Mouse (Mus musculus) bone marrow macrophage, adult 2 months (primary cell): ENCODE data around the gene N4bp2. TPM values are rescaled to one million over a fixed set of nuclear protein-coding genes. Genes with fewer than 3 reads are reported as not detected.

Experiments
- H3K27ac ChIP-seq: 2 replicates; pipeline ENCODE4 v1.5.1; 2012; ENCODE audit warnings: low read depth, low read length; ENCODE audit not compliant: insufficient read depth
- H3K4me1 ChIP-seq: 2 replicates; pipeline ENCODE4 v1.6.1; 2012; ENCODE audit warnings: low read length; ENCODE audit not compliant: control insufficient read depth, insufficient read depth
- H3K4me3 ChIP-seq: 2 replicates; pipeline ENCODE4 v1.5.1; 2012; ENCODE audit warnings: mild to moderate bottlenecking, low read length, moderate library complexity; ENCODE audit not compliant: insufficient read depth
- CTCF ChIP-seq: IDR thresholded peaks from 2 replicates; pipeline ENCODE4 v1.5.1; 2012; ENCODE audit warnings: low read depth, mild to moderate bottlenecking, low read length, moderate library complexity
- POLR2A ChIP-seq: IDR thresholded peaks from 2 replicates; pipeline ENCODE4 v1.6.1; 2012; ENCODE audit warnings: mild to moderate bottlenecking, low read depth, low read length, borderline replicate concordance
- polyA plus RNA-seq: library from polyadenylated mRNA; stranded (reverse); fragments of >200 nt; gene quantifications from 2 replicates; pipeline ENCODE4 v1.2.4, GENCODE M21; 2012; ENCODE audit not compliant: missing spikeins, insufficient read depth, insufficient read length

Gene N4bp2
- polyA plus RNA-seq, 1 experiment, result 10.1 TPM

GRCm38 (mm10) chr5:65779401-65780063 lies 16.2 kb downstream of the N4bp2 start:
- peaks cover 9% of the 10 kb centered on the region; the same call in 1 of the 2 replicates for H3K4me1 ChIP-seq
- TF ChIP-seq POLR2A, result no peak
- no peak for TF ChIP-seq CTCF

GRCm38 (mm10) chr5:65781147-65781715 lies 17.9 kb downstream of the N4bp2 start:
- H3K4me3 ChIP-seq, result no peak overlapping the region
- TF ChIP-seq CTCF (no peak), POLR2A (no peak)
- H3K27ac ChIP-seq, result no peak overlapping the region
- H3K4me1 ChIP-seq, result peaks cover 9% of the 10 kb centered on the region; the same call in 1 of the 2 replicates

More at GRCm38 (mm10) chr5:65779401-65780063, 16.2 kb downstream of the N4bp2 start:
- Histone ChIP-seq H3K27ac (no peak overlapping the region), H3K4me3 (no peak overlapping the region)

GRCm38 (mm10) chr5:65781769-65782715 lies 18.7 kb downstream of the N4bp2 start:
- H3K27ac ChIP-seq, result no peak overlapping the region
- no peak overlapping the region for H3K4me3 ChIP-seq
- H3K4me1 ChIP-seq, result peaks cover 3% of the 10 kb centered on the region; the same call in 1 of the 2 replicates
- TF ChIP-seq POLR2A, result no peak
- TF ChIP-seq CTCF, result no peak

GRCm38 (mm10) chr5:65790604-65791225 lies 27.4 kb downstream of the N4bp2 start:
- TF ChIP-seq CTCF, result no peak
- TF ChIP-seq POLR2A, result no peak
- no peak overlapping the region for H3K27ac ChIP-seq
- no peaks in the 10 kb centered on the region for H3K4me1 ChIP-seq
- no peak overlapping the region for H3K4me3 ChIP-seq

- H3K27ac ChIP-seq, result no peak overlapping the region
- no peaks in the 10 kb centered on the region for H3K4me1 ChIP-seq
- TF ChIP-seq POLR2A, result no peak
- no peak for TF ChIP-seq CTCF
- no peak overlapping the region for H3K4me3 ChIP-seq
These were observed 30.9 kb downstream of the N4bp2 start for GRCm38 (mm10) chr5:65794202-65794601.

GRCm38 (mm10) chr5:65794702-65795101 lies 31.4 kb downstream of the N4bp2 start:
- TF ChIP-seq POLR2A, result no peak
- no peak for TF ChIP-seq CTCF
- H3K27ac ChIP-seq, result no peak overlapping the region
- H3K4me3 ChIP-seq, result no peak overlapping the region
- no peaks in the 10 kb centered on the region for H3K4me1 ChIP-seq

- Histone ChIP-seq H3K27ac (no peak overlapping the region), H3K4me1 (no peaks in the 10 kb centered on the region), H3K4me3 (no peak overlapping the region)
- TF ChIP-seq CTCF, result no peak
- no peak for TF ChIP-seq POLR2A
These were observed 32.1 kb downstream of the N4bp2 start for GRCm38 (mm10) chr5:65795293-65795993.

GRCm38 (mm10) chr5:65795994-65796298 lies 32.6 kb downstream of the N4bp2 start:
- no peak overlapping the region for H3K27ac ChIP-seq
- TF ChIP-seq POLR2A (no peak), CTCF (no peak)
- H3K4me1 ChIP-seq, result no peaks in the 10 kb centered on the region

GRCm38 (mm10) chr5:65823601-65824133 lies 60.3 kb downstream of the N4bp2 start:
- H3K27ac ChIP-seq, result no peak overlapping the region
- H3K4me1 ChIP-seq, result no peaks in the 10 kb centered on the region
- 0 out of 2 replicates have a peak, but pooled peaks have one; percentile 14 for TF ChIP-seq CTCF
- no peak for TF ChIP-seq POLR2A
- no peak overlapping the region for H3K4me3 ChIP-seq

More at GRCm38 (mm10) chr5:65795994-65796298, 32.6 kb downstream of the N4bp2 start:
- no peak overlapping the region for H3K4me3 ChIP-seq
